Mouse (Mus musculus) regulatory T cell (primary cell): ENCODE measurements around the gene Igdcc4.
"Not testable (repeated sequence)": the region's sequence is repeated elsewhere in the genome, so short reads cannot be mapped to it uniquely, and the experiment has no call there.

Experiments used
- in situ Hi-C: fragments of 300-600 bp; cut with MboI, MseI; formaldehyde crosslinking; loops from one replicate; pipeline ENCODE4 v1.15.1; 2025; ENCODE audit warnings: high pct_unique_total_duplicates

The Igdcc4 gene

DNA sequence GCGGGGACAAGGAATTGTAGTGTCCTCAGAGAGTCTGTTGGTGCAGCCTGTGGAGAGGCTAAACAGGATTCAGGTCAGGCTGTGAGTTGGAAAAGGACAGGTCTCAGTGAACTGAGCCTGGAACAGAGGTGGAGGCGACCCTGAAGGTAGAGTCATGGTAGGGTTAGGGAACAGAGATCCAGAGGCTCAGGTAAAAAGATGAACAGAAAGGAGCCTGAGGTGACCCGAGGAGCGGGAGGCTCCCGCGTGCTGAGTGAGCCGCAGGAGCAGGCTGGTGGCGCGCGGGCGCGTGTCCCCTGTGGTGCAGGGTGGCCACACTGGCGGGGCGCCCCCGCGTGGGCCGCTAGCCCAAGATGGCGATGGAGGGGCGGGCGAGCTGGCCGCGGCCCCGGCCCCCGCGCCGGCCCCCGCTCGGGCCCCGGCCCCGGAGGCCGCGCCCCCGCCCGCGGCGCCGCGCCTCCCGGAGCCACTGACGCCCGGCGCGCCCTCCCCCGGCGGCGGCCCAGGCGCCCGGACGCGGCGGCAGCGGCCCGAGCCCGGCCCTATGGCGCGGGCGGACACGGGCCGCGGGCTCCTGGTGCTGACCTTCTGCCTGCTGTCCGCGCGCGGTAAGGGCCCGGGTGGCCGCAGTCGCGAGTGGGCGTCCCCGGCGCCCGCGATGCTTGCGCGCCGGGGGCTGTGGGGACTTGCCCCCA lies at the start of gene Igdcc4:
Gene Igdcc4, plus strand, starts transcription at position 496 of the 695 bp plus-strand sequence.
- in situ Hi-C loops, result no loop called here

DNA sequence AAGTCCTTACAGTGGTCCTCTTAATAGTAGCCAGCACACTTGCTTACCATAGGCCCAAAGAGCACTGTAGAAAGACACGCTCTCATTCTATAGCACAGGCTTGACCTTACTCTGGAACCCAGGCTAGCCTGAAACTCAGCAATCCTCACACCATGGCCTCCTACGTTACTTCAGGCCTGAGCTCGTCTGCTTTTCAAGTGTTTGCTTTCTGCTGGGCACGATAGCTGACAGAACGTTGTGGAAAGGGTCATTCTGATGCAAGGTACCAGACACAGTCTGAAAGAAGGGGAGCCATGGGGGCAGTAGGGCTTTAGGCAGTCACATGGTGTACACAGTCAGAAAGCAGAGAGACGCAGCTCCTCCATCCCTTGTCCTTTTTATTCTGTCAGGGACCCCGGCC lies 37.0 kb upstream of the Igdcc4 start:
- in situ Hi-C loops, result no loop called here

DNA sequence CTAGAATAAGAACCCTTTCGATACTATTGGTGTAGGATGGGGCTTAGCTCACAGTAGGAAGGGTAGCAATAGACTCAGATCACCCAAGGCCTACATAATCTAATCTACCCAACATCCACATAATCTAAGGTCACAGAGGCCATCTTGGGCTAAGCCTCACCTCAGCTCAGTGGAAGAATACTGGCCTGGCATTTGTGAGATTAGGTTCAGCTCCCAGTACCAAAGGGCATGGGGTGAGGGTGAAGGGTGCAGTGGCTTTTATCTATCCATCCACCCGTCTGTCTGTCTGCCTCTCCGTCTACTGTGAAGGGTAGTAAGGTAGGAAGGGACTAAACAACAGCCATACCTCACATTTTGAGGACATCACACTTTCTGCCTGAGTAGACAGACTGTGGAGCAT lies 30.7 kb upstream of the Igdcc4 start:
- in situ Hi-C loops, result no loop called here

- in situ Hi-C loops, result no loop called here
These were observed 27.7 kb upstream of the Igdcc4 start for GRCm38 (mm10) chr9:65073555-65073954.

DNA sequence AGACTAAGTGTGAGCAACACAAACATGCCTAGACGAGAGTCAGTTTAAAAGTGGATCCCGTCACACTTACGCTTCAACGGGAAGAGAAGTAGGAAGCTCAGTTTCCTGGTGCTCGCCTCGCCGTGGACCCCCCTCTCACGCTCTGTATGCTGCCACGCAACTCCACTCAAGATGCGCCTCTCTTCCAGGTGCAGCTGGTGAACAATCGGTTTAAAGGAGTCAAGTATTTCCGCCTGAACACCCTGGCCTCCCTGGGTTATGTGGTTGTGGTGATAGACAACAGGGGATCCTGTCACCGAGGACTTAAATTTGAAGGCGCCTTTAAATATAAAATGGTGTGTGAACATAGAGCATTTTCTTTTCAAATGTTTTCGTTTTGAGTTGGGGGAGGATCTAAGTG lies 27.0 kb upstream of the Igdcc4 start:
- in situ Hi-C loops, result no loop called here

DNA sequence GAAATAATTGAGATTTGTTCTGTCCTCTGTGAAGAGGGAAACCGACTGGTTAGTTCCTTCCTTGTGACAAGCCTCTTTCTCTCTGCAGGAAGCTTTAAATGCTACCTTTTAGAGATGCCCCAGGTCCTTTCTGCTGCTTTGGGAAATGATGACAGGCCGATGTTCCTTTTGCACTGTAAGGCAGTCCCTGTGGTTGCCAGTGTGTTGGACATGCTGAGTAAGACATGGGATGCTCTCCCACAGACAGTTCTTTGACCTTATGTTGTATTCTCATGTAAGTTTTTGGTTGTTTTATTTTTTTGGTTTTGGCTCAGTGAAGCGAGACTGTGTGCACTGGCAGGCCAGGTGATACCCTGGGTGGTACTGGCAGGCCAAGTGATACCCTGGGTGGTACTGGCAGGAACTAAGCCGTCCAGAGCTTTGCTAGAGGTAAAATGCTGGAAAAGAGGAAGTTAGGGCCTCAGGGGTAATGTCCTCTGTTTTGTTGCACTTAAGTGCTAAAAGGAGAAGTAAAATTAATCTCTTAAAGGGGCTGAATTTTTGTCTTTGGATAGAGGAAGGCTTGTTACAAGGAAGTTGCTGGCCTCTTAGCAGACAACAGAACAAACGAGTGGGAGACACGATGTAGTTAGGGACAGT lies 26.3 kb upstream of the Igdcc4 start:
- in situ Hi-C loops, result no loop called here

GRCm38 (mm10) chr9:65077536-65077935 lies 23.8 kb upstream of the Igdcc4 start:
- in situ Hi-C loops, result no loop called here

- in situ Hi-C loops, result not testable (repeated sequence)
These were observed 21.1 kb upstream of the Igdcc4 start for GRCm38 (mm10) chr9:65080141-65080540.

DNA sequence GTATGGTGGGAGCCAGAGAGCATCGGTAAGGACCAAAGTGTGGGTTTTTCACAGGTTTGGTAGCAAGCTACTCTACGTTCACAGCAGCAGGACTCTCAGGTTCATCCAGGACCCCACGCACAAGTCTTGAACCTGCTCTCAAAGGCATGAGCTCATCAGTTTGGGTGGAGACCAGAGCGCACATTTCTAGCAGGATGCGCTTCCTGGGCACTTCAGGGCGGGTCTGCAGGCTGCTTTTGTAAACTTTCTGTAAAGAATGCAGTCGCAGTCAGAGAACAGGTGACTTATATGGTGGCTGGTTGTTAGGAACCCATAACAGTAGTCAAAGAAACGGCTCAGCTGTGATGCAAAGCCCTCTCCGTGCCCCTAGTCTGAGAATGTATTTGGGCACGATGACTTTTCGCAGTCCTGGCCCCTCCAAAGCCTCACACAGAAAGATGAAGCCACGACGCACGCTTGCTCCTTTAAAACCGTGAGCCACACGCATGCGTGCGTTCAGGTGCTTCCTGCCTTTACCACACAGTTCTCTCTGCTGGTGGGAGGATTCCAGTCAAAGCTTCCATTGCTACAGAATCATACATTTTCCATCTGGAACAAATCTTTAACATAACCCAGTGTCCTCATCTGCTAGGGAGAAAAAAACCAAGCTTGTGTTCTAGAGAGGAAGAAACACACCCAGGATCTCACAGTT lies 18.1 kb upstream of the Igdcc4 start:
- in situ Hi-C loops, result no loop called here

- in situ Hi-C loops, result no loop called here
These were observed 17.0 kb upstream of the Igdcc4 start for GRCm38 (mm10) chr9:65084198-65084807.

DNA sequence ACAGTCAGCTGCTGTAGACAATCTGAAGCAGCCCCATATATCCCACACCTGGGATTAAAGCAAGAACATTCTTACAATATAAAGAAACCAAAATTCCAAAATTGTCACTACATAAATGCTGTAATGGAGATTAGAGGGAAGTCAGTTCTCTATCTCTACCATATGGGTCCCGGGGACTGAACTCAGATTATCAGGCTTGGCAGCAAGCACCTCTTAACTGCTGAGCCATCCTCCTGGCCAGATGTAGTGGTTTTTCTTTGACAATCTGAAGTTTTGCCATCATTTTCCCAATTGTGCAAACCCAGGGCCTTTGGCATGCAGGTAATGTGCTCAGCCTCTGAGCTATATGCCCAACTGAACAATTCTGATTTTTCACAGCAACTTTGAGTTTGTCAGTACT lies 16.0 kb upstream of the Igdcc4 start:
- in situ Hi-C loops, result no loop called here

DNA sequence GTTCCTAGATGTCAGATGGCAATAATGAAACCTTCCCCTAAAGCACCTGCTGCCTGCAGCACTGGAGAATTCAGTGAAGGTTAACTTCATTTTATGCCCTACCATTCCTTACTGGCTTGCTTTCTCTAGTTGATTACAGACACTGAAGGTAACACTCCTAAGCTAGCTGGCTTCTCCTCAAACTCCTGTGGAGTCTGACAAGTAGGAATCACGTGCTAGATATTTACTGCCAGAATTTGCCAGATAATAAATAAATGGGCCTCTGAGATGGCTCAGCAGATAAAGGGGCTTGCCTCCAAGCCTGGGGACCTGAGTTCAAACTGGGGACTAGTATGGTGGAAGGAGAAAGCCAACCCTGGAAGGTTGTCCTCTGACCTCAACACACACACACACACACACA lies 14.5 kb upstream of the Igdcc4 start:
- in situ Hi-C loops, result no loop called here

DNA sequence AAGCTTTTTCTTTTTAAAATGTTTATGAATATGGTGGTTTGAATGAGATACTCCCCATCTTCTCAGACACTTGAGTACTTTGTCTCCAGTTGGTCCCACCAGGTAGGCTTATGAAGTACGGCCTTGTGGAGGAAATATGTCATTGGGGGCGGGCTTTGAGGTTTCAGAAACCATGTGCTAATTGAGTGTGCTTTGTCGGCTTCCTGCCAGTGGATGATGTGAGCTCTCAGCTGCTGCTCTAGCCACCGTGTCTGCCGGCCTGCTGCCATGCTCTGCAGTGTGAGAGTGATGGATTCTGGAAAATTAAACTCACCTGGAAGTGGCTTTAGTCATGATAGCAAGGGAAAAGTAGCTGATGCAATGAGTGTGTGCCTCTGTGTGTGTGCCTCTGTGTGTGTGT lies 13.8 kb upstream of the Igdcc4 start:
- in situ Hi-C loops, result no loop called here

DNA sequence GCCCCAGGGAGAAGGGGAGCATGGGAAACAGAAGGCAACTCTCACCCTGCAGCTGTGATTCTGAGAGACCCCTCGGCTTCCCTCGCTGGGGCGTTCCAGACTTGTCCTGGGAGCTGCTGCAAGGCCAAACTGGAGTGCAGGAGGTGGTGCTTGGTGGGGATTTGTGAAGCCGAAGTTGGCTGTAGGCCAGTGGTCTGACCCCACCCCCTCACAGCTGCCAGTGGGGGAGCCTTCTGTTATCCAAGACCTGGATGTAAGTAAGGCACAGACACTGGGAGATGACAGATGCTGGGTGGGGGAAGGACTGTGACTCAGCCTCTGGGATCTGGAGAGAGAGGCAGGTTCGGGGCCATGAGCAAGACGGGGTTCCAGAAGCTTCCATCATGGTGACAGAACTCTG lies 7.0 kb upstream of the Igdcc4 start:
- in situ Hi-C loops, result no loop called here

DNA sequence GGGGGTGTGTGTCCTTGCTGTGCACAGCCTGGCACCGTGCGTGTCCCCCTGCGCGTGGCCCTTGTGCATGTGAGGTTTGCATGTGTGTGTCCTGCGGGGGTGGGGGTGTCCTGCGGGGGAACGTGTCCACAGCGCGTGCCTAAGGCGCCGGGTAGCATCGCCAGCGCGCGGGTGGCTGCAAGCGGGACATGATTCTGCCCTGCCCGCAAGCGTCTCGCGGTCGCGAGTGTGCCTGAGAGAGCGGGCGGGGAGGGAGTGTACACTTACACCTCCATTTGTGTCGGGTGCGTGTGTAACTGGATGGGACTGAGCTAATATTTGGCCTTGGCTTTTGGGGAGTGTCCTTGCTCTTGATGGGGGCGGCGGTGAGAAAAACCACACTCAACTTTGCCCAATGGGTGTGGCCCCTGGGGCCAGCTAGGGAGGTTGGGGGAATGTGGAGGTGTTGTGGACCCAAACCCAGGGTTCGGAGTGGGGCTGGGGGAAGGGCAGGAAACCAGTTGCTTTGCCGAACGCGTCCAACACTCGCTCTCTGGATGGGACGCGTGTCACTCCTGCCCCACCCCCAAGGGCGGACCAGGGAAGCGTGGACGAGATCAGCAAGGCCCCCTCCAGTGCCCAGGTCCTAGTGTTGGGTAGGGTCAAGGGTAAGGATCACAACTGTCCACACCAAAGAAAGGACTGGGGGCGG lies 545 bp downstream of the Igdcc4 start:
- in situ Hi-C loops, result no loop called here

- in situ Hi-C loops, result no loop called here
These were observed 1.3 kb downstream of the Igdcc4 start for GRCm38 (mm10) chr9:65102377-65103172.

- in situ Hi-C loops, result no loop called here
These were observed 2.0 kb downstream of the Igdcc4 start for GRCm38 (mm10) chr9:65103173-65103752.

GRCm38 (mm10) chr9:65106821-65107220 lies 5.5 kb downstream of the Igdcc4 start:
- in situ Hi-C loops, result no loop called here

- in situ Hi-C loops, result no loop called here
These were observed 6.6 kb downstream of the Igdcc4 start for GRCm38 (mm10) chr9:65107893-65108292.

- in situ Hi-C loops, result no loop called here
These were observed 8.1 kb downstream of the Igdcc4 start for GRCm38 (mm10) chr9:65109132-65110072.
